Mouse (Mus musculus): ENCODE data around the gene Gm21310. TPM values are rescaled to one million over a fixed set of nuclear protein-coding genes. Genes with fewer than 3 reads are reported as not detected.
"Not testable (repeated sequence)": the region's sequence is repeated elsewhere in the genome, so short reads cannot be mapped to it uniquely, and the experiment has no call there.

The Gm21310 gene
- not detected in 2 replicates for polyA plus RNA-seq (2016; fragmentation: Nextera tagmentation; extraction: Ambion mirVana)

DNA sequence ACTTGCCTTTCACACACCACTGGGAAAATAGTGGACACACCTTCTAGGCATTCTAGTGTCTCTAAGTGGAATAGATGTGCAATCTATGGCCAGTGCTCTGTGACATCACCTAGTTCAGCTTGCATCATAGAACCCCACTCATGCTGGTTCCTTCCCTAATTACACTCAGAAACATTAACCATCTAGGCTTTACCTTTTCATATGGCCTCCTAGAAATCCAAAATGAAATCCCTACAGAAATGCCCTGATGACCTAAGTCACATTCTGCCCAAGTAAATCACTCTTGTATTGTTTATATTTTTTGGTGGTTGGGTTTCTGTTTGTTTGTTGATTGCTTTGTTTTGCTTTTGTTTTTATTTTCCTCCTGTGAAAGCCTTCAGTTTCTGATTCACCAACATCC, at the start of gene Gm21310:
Gene Gm21310, minus strand, starts transcription at position 101 of the 400 bp plus-strand sequence.
- H3K27ac ChIP-seq; H3K36me3 ChIP-seq; H3K4me3 ChIP-seq; H3K4me1 ChIP-seq; H3K27me3 ChIP-seq; H3K9me3 ChIP-seq (replicated peaks); ATAC-seq (ENCODE audit: low FRiP score); H3K9ac ChIP-seq; H3K4me2 ChIP-seq (replicated peaks): not testable (repeated sequence)

Other genes starting within 250 kb of the Gm21310 start
- not detected in 2 replicates for gene Gm20834, start 177.4 kb upstream of the Gm21310 start, polyA plus RNA-seq (2016; fragmentation: Nextera tagmentation; extraction: Ambion mirVana)